Mouse (Mus musculus) macrophage (primary cell): Measurements from ENCODE around the gene Gm37240. TPM values are rescaled to one million over a fixed set of nuclear protein-coding genes. Genes with fewer than 3 reads are reported as not detected.

Source experiments
- H3K27ac ChIP-seq: fragments of 350-480 bp; formaldehyde crosslinking; 2 replicates; pipeline ENCODE4 v1.9.0; 2021
- H3K36me3 ChIP-seq: fragments of 350-480 bp; formaldehyde crosslinking; 2 replicates; pipeline ENCODE4 v1.9.0; 2021; ENCODE audit errors: inconsistent target
- H3K4me3 ChIP-seq: fragments of 350-480 bp; formaldehyde crosslinking; 2 replicates; pipeline ENCODE4 v1.9.0; 2021; ENCODE audit errors: inconsistent target
- H3K79me2 ChIP-seq: fragments of 350-480 bp; formaldehyde crosslinking; 2 replicates; pipeline ENCODE4 v1.9.0; 2021; ENCODE audit errors: inconsistent target
- WGBS: methylation state at CpG from one replicate; pipeline ENCODE4 v1.1.7; 2026; ENCODE audit warnings: inconsistent platforms; ENCODE audit not compliant: missing documents; 5-methylcytosine and 5-hydroxymethylcytosine counted together
- polyA plus RNA-seq: library from polyadenylated mRNA; stranded (reverse); fragments of 250-400 nt; gene quantifications from 3 replicates; pipeline ENCODE4 v1.2.4, GENCODE M21; 2018; ENCODE audit warnings: inconsistent platforms

The Gm37240 gene
- polyA plus RNA-seq, 1 experiment from 2014 or later: not detected

DNA sequence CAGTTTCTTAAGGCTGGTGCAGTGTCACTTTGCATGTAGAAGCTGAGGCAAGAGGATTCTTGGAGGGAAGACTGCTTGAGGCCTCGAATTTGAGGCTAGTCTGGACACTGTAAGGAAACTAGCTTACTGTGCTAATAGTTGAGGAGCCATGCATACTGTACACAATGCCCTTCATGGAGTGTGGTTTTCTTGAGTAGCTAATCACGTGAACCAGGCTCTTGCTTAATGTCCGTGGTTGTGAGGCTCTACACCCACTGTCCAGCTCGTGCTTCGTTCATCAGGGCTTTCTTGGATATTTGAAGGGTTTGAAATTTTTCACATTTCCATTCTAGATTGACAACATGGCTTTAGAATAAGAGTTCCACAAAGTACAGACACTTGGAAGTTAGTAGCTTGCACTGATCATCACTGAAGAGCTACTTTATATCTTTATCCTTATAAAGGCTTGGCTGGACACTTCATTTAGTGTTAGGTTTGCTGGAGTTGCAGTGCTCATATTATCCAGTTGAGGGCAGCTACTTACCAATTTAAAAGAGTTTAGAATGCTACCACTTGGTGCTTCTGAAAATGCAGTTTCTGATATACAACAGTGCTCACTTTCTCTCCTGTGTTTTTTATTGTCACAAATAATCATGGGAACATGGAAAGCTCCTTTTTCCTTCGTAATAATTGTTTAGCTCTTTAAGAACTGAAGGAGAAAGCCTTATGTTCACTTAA, 965.5 kb downstream of the Gm37240 start:
- H3K79me2 ChIP-seq: peaks cover 89% of the 10 kb centered on the region
- no peak overlapping the region for H3K4me3 ChIP-seq
- WGBS: 34% methylated on average over 6 of the region's 6 CpGs
- H3K27ac ChIP-seq: peak overlapping the region; percentile 27; the same call in 1 of the 2 replicates
- H3K36me3 ChIP-seq: no peaks in the 10 kb centered on the region

DNA sequence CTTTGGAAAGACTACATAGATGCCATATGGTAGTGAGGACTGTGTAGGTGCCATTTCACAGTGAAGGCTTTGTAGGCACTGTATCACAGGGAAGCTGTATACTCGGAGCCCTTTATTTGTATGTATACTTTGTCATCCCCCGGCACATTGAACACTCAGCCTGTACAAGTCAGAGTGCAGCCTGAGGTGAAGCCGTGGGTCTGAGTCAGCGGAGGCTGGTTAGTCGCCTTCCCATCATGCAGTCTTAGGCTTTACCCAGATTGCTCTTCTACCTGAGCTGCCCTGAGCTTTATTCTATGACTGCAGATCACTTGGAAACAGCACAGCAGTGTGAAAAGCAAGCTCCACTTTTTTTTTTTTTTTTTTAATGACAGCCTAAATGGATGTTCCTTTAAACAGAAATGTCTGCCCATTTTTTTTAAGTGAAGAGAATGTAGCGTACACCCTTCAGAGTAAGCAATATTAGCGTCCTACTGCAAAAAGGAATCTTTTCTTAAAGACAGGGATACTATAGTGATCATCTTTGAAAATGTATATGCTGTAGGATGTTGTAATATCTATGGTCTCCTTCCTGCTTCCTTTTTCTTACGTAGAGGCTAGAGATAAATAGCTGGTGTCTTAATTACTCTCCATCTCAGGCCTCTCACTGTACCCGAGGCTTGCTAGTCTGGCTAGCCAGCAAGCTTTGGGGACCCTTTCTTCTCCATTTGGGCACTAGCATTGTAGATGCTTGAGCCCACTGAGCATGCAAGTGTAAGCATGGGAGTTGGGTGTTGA, 969.2 kb downstream of the Gm37240 start:
- H3K79me2 ChIP-seq: peaks cover 86% of the 10 kb centered on the region
- H3K27ac ChIP-seq: no peak overlapping the region
- H3K36me3 ChIP-seq: no peaks in the 10 kb centered on the region
- no peak overlapping the region for H3K4me3 ChIP-seq
- 78% methylated on average over 9 of the region's 9 CpGs for WGBS

DNA sequence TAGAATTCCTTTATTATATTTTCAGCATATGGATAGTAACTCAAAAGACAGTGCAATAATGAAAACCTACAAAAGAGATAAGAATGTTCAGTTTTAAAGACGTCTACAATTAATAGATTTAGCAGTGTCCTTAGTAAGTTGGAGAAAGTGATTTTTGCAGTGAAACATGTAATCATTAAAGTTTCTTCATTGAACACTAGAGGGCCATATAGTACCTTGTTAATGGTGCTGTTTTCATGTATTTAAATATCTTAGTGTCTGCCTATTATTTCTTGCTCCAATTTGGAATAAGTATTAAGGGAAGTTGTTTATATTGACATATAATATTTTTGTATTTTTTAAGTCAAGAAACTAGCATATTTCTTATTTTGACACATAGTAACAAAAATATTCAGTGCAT, 973.0 kb downstream of the Gm37240 start:
- H3K36me3 ChIP-seq: no peaks in the 10 kb centered on the region; the same call in 1 of the 2 replicates
- H3K27ac ChIP-seq: no peak overlapping the region
- WGBS: 50% methylated on average over 1 of the region's 1 CpGs
- no peak overlapping the region for H3K4me3 ChIP-seq
- H3K79me2 ChIP-seq: peaks cover 91% of the 10 kb centered on the region

DNA sequence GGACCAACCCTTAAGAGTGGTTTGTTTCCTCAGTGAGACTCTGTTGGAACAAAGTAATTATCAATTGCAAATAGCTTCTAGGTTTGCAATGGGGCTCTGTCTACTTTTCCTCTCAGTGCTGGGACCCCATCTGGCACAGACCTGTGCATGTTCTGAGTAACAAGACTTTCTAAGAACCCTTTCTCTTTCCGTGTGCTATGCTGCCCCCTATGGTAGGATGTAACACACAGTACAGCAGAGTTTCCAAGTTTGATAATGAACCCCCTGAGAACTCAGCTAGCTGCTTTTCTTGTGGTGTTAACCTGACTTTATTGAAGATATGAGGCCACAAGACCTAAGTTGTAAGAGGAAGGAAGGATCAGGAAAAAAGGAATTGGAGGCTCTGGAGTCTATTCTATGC, 980.8 kb downstream of the Gm37240 start:
- H3K36me3 ChIP-seq: peaks cover 17% of the 10 kb centered on the region; the same call in 1 of the 2 replicates
- WGBS: 15% methylated on average over 1 of the region's 1 CpGs
- H3K27ac ChIP-seq: no peak overlapping the region
- peaks cover 62% of the 10 kb centered on the region for H3K79me2 ChIP-seq
- H3K4me3 ChIP-seq: no peak overlapping the region

DNA sequence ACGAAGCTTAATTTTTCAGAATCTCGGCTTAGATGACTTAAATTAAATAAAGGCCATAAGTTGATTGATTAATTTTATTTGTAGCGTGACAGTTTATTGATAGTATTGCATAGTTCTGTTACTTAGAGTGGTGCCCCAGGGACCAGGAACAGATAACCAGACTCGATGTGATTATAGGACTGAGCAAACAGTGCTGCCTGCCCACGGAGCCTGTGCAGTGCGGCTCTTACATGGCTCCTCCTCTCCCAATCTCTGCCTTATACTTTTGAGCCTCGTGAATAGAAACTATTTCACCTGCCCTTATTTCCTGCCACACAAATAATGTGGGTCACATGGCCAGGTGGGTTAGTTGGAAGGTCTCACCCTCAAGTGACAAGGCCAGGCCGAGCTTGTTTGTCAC, 989.4 kb downstream of the Gm37240 start:
- no peak overlapping the region for H3K4me3 ChIP-seq

DNA sequence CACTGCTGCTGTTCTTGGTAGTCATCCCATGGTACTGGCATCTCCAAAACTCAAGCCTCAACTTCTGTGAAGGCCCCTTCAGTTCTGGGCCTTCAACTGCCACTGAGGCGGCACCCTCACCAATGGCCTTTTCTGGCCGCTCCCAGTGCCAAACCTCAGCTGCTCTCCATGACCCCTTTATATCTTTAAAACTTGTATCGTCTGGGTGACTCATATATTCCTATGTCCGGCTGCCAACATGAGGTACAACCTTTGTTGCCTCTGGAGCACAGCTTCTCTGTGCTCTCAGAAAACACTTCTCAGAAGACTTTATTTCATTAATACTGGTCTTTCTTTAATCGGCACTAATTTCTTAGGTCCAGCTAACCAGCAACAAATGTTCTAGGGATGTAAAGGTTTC, 996.3 kb downstream of the Gm37240 start:
- H3K36me3 ChIP-seq: no peaks in the 10 kb centered on the region
- H3K4me3 ChIP-seq: no peak overlapping the region
- peaks cover 14% of the 10 kb centered on the region; the same call in 1 of the 2 replicates for H3K79me2 ChIP-seq
- no peak overlapping the region for H3K27ac ChIP-seq
- 95% methylated on average over 5 of the region's 5 CpGs for WGBS

More for the DNA sequence above, 989.4 kb downstream of the Gm37240 start:
- Histone ChIP-seq H3K27ac (no peak overlapping the region), H3K79me2 (peaks cover 73% of the 10 kb centered on the region), H3K36me3 (no peaks in the 10 kb centered on the region)
- 91% methylated on average over 8 of the region's 8 CpGs for WGBS

DNA sequence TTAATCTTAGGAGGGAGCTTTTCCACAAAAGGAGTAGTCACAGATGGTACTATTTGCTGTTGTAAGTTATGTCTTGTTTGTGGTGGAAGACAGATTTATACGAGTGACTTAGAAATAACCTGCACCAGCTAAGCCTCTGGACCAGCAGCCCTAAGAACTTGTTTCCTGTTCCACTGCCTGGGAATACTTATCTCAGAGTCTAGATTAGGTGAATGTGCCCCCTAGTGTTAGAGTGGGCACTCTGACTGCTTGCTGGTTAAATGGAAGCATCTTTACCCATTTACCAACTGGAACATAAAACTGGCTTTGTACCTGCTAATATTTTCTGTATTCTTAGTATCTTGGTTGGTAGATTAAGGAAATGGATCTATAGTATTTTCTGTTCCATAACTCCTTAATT, 997.7 kb downstream of the Gm37240 start:
- Histone ChIP-seq H3K36me3 (no peaks in the 10 kb centered on the region), H3K4me3 (no peak overlapping the region), H3K27ac (no peak overlapping the region), H3K79me2 (peaks cover 3% of the 10 kb centered on the region; the same call in 1 of the 2 replicates)
- 33% methylated on average over 1 of the region's 1 CpGs for WGBS

DNA sequence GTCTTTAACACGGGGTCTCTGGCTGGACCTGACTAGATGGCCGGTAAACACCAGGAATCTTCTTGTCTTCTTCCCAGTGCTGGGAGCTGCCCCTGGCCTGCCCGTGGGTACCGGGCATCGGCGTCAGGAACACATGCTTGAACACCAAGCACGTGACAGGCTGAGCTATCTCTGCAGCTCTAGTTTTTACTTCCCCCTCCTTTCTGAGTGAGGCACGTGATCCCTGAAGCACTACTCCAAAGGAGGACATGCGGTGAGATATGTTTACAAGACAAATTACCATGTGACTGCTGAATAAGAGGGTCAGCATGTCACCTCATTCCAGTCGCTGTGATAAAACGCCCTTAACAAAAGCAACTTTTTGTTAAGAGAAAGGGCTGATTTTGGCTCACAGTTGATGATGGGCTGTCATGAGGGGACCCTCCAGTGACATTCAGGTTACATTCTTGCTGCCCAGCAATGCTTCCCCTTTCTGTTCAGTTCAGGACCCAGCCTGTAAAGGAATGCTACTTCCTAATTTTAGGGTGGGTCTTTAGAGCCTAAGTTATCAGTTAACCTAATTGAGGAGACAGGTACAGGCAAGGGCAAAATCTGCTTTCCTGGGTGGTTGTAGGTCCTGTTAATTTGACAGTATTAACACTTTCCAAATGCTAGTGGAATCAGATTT, 1003.4 kb downstream of the Gm37240 start:
- H3K27ac ChIP-seq: peak overlapping the region; percentile 90
- H3K4me3 ChIP-seq: no peak overlapping the region
- no peaks in the 10 kb centered on the region for H3K36me3 ChIP-seq
- 9% methylated on average over 10 of the region's 11 CpGs for WGBS
- peaks cover 22% of the 10 kb centered on the region; the same call in 1 of the 2 replicates for H3K79me2 ChIP-seq

DNA sequence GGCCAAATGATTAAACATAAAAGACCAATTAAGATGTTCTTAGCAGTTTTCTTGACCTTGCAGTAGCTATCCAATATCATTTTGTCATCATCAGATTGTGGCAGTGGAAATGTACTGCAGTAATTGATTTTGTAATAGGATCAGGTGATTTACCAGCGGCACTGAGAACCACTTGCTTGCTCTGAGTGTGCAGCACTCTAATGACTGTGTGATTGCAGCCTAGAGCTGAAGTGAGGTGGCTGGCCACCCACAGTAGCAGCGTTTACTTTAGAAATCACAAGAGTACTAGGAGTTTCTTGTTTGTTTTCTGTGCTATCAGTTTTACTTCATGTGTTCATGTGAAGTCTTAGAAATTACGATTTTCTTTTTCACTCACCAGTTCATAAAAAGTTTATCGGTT, 1011.1 kb downstream of the Gm37240 start:
- 0 out of 2 replicates have a peak, but pooled peaks cover 14% of the 10 kb centered on the region for H3K36me3 ChIP-seq
- peaks cover 94% of the 10 kb centered on the region; the same call in 1 of the 2 replicates for H3K79me2 ChIP-seq
- 96% methylated on average over 4 of the region's 4 CpGs for WGBS
- no peak overlapping the region for H3K27ac ChIP-seq
- H3K4me3 ChIP-seq: no peak overlapping the region

DNA sequence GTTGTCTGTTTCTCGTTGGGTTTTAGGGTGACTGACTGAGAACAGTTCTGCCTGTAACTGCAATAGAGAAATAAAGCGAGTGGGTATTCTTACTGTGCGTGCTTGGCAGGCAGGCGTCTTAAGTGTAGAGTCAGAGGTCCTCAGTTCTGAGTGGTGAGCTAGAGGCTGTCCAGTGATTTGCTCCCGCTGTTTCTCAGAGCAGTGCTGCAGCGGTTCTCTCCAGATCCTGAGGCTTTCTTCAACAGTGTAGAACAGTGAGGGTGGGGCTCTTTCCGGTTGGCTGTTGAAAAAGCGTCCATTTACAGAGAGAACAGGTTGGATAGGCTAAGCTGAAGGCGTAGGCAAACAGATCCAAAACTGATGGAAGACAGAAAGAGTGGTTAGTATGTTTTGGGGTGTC, 1012.0 kb downstream of the Gm37240 start:
- 94% methylated on average over 9 of the region's 9 CpGs for WGBS
- 0 out of 2 replicates have a peak, but pooled peaks cover 14% of the 10 kb centered on the region for H3K36me3 ChIP-seq
- no peak overlapping the region for H3K27ac ChIP-seq
- H3K79me2 ChIP-seq: peaks cover 94% of the 10 kb centered on the region; the same call in 1 of the 2 replicates
- no peak overlapping the region for H3K4me3 ChIP-seq

DNA sequence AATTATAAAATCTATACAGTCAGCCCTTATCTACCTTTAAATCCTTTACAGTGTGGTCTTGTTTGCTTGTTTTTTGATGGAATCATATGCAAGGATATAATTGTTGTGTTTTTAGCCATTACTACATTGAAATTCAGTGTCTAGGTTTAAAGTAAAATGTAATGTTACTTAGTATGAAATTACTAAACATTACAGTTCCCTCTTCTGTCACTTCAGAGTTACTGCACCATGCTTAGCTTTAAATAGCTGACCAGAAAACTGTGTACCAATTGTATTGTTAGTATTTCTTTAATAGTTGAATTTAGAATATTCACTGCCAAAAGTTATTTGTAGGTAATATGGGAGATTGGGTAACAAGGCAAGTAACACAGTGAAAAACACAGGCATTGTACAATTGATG, 1017.2 kb downstream of the Gm37240 start:
- Histone ChIP-seq H3K4me3 (no peak overlapping the region), H3K36me3 (peaks cover 13% of the 10 kb centered on the region; the same call in 1 of the 2 replicates), H3K27ac (no peak overlapping the region), H3K79me2 (peaks cover 74% of the 10 kb centered on the region; the same call in 1 of the 2 replicates)

DNA sequence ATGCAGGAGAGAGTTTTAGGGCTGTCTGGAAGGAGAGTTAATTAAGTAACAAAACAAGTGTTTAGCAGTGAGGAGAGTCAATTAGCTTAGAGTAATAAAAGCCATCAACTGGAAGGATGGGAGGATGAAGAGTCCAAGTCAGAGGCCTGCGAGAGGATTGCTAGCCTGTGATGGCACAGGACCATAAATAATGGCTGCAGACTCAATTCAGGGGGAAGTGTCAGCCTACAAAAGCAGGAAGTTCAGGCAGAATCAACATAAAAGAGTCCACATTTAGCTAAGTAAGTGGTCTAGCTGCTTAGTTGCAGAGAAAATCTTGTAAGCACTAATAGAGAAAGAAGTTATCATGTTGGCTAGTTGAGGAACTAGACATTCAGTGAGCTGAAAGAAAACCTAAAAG, 1019.3 kb downstream of the Gm37240 start:
- Histone ChIP-seq H3K4me3 (no peak overlapping the region), H3K27ac (peak overlapping the region; percentile 10), H3K36me3 (peaks cover 17% of the 10 kb centered on the region; the same call in 1 of the 2 replicates), H3K79me2 (peaks cover 74% of the 10 kb centered on the region)
- 33% methylated on average over 1 of the region's 1 CpGs for WGBS

DNA sequence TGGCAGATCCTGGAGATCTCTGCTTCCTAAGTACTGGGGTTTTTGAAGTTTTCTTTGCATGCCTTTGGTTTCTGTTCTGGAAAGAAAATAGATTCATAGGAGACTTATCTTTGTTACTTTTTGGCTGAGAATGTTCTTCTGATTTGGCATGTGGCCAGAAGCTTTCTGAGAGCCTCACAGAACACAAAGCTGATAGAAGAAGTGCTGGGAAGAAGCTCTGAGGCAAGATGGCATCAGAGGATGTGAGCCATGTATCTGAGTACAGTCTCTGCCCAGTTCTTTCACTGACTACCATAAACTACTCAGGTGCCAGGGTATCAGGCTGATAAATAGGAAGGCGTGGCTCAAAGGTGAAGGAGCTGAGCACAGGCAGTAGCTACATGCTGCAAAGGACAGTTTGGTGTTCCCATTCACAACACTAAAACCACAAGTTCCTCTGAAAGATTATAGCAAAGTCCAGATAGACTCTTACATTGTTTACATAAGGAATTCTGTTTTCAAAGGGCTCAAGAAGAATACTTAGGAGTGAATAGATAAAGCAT, 1019.8 kb downstream of the Gm37240 start:
- peak overlapping the region; percentile 10 for H3K27ac ChIP-seq
- H3K36me3 ChIP-seq: peaks cover 17% of the 10 kb centered on the region; the same call in 1 of the 2 replicates
- H3K79me2 ChIP-seq: peaks cover 74% of the 10 kb centered on the region
- H3K4me3 ChIP-seq: no peak overlapping the region
- 86% methylated on average over 1 of the region's 1 CpGs for WGBS

DNA sequence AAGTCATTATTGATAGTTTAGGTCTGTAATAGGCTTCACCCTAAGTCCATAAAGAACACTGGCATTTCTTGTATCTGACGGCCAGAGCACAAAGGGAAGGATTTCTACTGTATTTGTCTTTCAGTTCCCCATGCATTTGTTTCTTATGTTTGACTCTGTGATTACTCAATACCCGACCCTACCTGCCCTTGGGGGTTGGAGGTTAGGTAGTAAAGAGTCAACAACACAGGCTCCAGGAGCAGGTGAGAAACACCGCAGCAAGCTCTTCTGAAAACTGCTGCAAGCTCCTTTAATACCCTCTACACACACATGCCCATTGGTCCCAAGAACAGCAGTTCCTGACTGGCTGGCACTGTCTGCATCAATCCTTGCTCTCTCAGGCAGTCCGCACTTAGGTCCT, 1020.5 kb downstream of the Gm37240 start:
- peaks cover 75% of the 10 kb centered on the region for H3K79me2 ChIP-seq
- H3K4me3 ChIP-seq: no peak overlapping the region
- 67% methylated on average over 3 of the region's 4 CpGs for WGBS
- peaks cover 11% of the 10 kb centered on the region; the same call in 1 of the 2 replicates for H3K36me3 ChIP-seq
- H3K27ac ChIP-seq: no peak overlapping the region
